Mouse (Mus musculus): ENCODE data around the gene Fyb.
"Not testable (repeated sequence)": the region's sequence is repeated elsewhere in the genome, so short reads cannot be mapped to it uniquely, and the experiment has no call there.

Gene Fyb

DNA sequence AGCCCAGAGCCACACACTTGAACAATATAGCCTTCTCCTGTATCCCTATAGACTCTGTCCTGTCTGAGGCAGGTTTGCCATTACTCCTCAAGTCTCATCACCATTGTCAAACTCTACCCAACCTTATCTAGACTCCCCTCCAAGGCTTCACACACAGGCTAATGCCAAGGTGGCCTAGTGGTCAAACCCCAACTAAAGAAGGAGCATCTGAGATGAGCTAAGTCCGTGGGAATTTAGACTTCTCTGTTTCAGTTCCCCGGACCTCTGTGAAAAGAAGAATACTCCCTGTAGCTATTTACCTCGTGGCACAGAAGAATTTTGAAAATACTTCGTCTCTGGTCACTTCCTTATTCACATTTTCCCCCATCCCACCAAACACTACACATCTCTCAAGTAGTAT is 39.5 kb downstream of the Fyb start:
- no peak for DNase-seq (ENCODE audit: low spot score)

DNA sequence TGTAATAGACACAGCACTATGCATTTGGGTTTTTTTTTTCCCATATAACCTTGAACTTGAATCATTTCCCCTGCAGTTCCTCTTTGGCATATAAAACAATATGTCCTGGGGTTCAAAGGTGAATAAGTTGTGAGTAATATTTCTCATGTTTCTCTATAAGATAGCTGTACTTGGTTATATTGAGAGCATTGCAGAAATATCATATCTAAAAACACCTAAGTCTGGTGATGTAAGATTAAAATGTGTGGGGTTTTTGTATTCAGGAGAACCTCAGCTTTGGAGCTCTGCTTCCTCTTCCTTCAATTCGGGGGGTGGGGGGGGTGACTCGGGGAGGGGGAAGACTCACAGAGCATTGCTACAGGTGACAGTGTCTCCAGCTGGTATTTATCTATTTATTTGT is 40.0 kb downstream of the Fyb start:
- no peak for DNase-seq (ENCODE audit: low spot score)

DNA sequence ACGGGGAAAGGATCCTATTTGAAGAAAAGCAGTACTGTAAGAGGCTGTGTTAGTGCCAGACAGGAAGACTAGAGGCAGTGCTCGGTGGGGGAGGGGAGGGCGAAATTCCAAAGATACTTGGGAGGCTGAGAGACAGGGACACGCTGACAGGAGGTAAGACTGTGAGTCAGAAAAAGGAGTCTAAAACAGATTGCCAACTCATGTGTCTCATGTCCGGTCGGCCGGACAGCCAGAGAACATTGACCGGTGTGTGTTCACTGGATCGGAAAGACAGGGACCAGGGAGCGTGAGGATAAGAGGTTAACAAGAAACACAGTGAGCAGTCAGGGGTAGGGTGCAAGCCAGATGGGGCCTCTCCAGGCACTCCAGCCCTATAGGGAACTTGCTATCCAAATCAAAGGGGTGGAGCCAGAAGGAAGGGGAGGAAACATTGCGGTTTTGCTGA is 42.3 kb downstream of the Fyb start:
- peak; percentile 76 for DNase-seq (ENCODE audit: low spot score)

DNA sequence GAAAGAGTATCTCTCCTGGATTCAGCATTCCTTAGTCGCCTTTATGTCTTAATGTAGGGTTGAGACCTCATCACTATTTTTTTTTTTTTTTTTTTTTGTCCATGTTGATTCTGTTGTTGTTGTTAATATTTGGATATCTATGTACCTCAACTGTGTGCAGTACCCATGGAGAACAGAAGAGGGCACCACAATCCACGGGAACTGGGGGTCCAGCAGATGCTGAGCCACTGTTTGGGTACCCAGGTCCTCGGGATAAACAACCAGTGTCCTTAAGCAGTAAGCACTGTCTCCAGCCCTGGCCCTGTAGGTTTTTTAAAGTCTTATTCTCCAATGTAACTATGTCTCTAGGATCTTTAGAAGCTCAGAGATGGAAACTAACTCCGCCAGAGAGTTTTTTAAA is 43.2 kb downstream of the Fyb start:
- DNase-seq (ENCODE audit: low spot score), result no peak

DNA sequence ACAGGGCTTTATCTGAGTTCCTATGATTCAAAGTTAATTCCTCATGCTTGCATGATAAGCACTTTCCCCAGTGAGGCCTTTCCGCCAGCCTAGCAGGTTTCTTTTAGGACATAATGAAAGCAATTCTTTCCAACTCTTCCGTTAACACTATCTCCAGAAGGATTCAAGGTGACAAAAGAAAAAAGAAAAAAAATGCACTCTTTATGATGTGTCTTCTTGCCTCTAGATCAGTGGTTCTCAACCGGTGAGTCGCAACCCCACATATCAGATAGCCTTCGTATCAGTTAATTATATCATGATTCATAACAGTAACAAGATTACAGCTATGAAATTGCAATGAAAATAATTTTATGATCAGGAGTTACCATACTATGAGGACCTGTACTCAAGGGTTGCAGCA is 45.3 kb downstream of the Fyb start:
- DNase-seq (ENCODE audit: low spot score), result no peak

DNA sequence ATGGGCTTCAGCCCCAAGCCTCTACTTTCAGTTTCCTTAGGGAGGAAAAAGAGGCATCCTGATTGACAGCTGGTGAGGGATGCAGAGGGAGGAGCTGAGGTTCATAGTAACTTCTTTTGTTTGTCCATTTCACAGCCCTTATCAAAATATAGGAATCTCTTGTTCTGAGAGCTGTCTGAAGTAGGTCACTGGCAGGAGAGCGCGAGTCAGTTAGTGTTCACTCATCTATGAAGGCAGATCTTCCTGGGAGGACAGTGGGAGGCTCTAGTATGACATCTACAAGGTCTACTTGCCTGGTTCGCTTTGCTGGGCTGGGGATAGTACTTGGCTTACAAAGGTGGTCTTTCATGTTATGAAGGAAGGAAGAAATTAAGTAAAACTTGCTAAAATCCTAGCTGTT is 46.0 kb downstream of the Fyb start:
- DNase-seq (ENCODE audit: low spot score), result no peak

DNA sequence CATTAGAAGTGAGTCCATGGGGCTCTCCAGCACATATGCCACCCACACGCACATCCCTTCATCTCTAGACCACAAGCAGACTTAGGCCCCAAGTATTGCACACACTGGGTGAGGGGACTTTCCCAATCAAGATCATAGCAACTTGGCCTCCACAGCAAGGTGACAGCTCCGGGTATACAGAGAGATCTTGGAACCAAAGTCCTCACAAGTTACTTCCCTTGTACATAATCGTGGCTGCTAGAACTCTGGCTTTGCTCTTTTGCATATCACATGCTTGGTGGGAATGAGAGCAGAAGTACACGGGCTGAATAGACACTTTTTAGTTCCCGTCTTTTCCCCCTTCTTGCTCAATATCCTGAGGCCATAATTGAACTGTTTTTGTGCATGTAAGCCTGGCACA is 46.4 kb downstream of the Fyb start:
- DNase-seq (ENCODE audit: low spot score), result no peak

DNA sequence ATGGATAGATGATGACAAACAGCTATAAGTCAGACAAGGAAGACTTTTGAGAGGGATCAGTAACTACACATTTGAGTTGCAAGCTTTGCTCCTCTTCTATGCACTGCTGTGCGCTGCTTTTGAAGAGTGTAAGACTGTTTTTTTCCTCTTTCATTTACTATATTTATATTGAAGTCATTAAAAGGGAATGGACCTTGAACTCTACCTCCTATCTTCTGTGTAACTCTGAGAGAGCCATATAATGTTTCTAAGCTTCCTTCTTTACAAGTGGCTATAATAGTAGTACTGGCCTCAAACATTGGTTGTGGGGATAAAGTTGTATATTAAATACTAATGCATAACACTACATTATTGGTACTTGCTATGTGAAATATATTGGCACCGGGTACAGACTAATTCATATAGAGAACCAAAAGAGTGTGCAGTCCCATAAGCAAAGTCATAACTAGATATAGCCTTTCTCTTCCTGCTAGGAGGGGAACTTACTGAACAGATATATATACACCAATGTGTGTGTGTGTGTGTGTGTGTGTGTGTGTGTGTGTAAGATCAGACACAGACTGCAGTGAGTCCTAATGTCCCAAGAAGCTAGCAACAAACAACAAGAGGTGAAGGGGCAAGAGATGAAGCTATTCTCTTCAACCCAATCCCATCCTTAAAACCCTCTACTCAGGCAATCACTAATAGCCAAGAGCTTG is 47.7 kb downstream of the Fyb start:
- no peak for DNase-seq (ENCODE audit: low spot score)

DNA sequence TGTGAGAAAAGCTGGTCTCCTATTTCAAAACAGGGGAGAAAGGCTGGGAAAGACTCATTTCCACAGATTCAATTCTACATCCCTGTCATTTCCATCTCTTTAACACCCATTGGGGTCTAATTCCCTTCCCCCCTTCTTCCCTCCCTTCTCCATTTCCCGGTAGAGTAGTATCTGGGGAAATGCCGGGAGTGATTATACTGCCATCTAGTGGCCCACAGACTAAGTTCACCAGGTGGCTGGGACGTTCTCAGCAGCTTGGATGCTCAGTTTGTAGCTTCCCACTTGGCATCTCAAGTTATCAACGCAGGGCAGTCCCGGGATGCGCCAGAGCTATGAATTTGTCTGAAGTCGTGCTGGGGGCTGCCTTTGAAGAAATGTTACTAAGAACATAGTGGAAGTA is 48.2 kb downstream of the Fyb start:
- DNase-seq (ENCODE audit: low spot score), result peak; percentile 76

DNA sequence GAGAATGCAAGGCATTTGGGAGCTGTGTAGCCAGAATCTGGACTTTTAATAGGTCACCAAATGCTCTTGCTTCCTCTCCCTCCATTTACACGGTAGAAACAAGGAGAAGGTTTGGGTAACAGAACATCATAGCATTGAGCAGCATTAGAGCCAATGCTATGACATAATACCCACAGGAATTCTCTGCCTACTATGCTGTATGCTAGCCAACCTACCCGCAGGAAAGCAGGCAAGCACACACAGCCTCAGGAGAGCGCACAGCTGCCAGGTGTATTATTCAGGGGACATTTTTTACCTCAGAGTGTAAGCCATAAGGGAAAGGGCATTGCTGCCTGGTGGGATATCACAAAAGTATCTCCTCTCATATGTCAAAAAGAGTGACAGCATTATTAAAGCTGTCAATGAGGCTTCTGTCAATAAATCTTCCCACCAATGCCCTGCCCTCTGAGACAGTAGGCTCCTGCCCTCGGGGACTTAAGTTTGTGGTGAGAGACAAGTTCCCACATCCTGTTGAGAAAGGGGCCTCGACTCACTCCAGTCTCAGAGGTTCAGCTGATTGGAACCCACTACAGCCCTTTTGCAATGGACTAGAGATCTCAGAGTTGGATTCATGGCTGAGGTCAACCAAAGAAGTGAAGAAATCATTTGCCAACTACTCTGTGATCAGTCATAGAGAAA is 51.8 kb downstream of the Fyb start:
- DNase-seq (ENCODE audit: low spot score), result peak; percentile 49

DNA sequence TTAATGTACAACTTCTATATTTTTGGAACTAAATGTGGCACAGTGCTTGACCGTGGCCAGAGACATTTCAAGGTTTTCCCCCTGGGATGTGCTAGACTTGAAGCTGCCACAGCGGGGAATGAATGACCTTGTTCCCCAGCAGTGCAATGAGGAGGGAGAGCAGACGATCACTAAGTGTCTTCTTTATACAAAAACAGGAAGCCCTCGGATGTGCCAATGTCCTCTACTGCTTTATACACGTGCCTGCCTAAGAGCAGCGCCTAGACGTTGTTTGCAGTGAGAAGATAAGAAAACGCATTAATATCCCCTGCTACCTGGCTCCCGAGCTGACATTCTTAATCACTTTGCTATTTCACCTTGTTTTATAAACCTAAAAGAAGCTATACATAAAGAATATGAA is 55.3 kb downstream of the Fyb start:
- no peak for DNase-seq (ENCODE audit: low spot score)

DNA sequence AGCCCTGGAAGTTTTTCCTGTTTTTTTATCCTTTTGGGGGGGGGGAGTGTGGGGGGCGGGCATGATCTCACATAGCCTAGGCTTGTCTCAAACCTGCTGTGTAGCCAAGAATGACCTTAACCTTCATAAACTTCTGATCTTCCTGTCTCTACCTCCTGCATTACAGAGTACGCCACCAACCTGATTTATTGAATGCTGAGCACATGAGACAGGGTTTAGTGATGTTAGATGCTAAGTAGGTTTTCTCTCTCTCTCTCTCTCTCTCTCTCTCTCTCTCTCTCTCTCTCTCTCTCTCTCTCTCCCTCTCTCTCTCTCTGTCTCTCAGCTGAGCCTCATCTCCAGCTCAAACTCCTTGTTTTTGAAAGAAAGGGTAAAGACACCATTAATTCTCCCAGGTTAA is 56.0 kb downstream of the Fyb start:
- DNase-seq (ENCODE audit: low spot score), result no peak

DNA sequence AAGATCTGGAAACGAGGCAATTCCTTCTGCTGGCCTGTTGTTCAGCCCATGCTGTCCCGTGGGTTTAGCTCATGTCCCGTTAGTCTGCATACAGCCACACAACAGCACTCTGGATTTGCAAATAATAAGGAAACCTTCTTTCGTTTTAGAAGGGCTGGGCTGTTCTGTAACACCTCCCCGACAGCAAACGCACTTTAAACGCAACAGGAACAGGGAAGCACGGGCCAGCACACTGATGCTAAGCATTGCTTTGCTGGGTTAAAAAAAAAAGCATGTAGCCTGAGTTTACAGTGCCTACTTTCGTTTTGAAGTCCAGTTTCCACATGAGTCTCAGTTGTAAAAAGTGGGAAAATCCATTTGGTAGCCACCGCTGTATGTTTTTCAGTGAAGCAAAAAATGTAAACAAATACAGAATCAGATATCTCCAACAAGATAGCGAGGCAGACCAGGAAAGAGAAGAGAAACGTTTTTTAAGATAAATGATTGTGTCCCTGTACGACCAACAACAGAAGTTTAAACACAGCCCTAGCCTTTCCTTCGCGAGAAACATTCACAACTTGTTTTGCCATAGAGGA is 56.6 kb downstream of the Fyb start:
- no peak for DNase-seq (ENCODE audit: low spot score)

DNA sequence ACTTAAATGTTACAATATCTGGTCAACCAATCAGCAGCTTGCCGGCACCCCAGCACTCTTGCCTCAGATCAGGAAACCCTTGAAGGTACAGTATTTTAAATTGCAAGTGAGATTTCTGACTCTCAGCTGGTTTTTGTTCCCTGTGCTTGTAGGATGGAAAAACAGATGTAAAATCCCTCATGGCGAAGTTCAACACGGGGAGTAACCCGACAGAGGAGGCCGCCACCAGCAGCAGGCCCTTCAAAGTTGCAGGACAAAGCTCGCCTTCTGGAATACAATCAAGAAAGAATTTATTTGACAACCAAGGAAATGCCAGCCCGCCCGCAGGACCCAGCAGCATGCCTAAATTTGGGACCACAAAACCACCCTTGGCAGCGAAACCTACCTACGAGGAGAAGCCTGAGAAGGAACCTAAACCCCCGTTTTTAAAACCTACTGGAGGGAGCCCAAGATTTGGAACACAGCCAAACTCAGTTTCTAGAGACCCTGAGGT is 57.2 kb downstream of the Fyb start:
- no peak for DNase-seq (ENCODE audit: low spot score)

DNA sequence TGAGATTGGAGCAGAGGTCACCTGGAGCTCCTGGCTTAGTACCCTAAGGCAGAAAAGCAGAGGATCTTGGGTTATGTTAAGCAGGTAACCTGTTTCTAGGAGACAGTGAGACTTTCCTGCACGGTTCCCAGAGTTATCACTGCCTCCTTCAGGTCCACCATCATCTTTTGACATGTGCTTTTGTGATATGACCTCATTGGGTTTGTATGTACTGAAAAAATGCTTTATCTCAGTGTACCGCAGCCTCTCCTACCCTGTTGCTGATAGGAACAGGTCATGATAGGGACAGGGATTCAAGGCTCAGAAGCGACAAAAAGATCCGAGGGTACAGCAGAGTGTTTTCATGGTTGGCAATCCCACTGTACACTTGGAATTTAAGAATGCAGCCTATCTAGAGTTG is 62.0 kb downstream of the Fyb start:
- DNase-seq (ENCODE audit: low spot score), result no peak

DNA sequence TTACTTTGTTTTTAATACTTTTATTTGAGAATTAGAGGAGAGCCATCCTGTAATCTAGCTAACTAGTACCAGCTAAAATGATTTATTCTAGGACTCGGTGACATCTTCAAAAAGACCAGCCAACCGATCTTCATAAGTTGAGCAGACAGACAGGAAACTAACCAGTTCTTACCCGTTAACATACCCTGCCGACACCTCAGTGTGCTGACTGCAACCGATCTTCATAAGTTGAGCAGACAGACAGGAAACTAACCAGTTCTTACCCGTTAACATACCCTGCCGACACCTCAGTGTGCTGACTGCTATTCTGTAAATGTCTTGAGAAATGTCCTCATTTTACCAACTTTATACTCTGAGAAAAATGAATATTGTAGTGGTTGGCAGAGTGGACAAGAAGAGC is 63.7 kb downstream of the Fyb start:
- not testable (repeated sequence) for DNase-seq (ENCODE audit: low spot score)

DNA sequence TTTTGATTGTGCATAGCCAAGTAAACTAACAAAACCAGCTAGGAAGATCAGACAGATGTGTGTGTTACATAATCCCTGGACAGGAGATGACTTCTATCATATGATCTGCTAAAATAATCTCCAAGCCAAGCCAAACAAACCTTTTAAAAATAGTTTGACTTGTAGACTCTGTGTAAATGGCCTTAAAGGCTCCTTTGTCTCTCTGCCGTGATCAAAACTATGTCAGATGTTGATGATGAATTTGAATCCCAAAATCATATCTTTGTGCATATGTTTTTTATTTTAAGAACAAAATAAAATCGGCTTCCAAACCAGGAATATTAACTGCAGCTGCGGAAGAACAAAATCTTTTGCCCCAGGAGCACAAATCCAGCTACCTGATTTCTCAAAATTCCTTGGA is 64.9 kb downstream of the Fyb start:
- peak; percentile 32 for DNase-seq (ENCODE audit: low spot score)

DNA sequence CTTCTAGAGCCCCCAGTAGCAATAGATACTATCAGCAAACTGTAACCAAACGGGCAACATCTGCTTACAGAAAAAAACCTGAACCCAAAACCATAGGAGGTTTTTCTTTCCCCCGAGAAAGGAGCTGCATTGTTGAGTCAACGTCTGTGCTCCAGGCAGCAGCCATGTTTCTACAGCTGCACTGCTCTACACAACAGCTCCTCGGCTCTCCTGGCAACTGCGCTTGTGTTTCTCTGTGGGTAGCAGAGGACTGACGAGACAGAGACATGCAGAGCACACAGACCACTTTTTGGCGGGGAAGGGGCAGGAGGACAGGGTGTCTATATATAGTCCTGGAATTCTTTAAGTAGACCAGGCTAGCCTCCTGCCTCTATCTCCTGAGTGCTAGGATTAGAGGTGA is 65.5 kb downstream of the Fyb start:
- DNase-seq (ENCODE audit: low spot score), result no peak

DNA sequence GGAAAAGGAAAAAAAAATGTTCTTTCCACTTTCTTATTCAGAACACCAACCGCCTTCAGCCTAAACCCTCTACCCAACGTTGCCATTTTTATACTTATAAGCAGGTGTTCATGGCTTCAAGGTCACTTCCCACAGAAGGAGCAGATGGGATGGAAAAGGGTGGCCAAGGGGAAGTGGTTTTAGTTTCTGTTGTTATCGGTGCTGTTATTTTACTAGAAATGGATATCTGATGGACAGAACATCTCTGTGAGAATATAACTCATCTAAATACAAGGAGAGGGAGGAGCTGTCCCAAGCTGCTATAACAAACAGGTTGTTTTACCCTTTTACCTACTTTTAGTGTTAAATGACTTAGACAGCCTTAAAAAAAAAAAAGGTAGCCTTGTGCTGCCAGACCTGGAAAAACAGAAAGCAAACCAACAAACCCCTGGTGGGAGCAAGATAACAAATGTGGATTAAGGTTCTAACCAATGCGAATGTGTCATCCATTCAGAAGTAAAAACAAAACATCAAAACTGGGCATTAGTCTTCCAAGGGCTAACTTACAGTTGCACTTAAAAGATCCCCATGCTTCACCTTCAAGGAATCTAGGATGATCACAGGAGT is 68.3 kb downstream of the Fyb start:
- DNase-seq (ENCODE audit: low spot score), result no peak

DNA sequence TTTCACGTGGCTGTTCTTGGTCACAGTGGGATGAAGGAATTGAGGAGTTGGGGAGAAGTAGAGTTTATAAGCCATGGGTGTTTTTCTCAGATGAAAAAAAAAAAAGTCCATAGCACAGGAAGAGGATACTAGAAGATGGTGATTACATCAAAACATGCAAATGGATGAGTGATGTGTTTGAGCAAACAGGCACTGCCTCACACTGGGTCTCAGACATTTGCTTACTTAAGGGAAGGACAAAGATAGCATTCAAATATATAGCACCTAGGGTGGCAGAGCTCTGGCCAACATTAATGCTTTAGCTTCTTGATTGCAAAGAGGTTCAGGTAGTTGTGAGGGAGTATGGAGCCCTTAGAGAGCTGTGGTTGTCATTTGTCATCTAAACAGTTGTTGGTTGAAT is 68.9 kb downstream of the Fyb start:
- DNase-seq (ENCODE audit: low spot score), result no peak

DNA sequence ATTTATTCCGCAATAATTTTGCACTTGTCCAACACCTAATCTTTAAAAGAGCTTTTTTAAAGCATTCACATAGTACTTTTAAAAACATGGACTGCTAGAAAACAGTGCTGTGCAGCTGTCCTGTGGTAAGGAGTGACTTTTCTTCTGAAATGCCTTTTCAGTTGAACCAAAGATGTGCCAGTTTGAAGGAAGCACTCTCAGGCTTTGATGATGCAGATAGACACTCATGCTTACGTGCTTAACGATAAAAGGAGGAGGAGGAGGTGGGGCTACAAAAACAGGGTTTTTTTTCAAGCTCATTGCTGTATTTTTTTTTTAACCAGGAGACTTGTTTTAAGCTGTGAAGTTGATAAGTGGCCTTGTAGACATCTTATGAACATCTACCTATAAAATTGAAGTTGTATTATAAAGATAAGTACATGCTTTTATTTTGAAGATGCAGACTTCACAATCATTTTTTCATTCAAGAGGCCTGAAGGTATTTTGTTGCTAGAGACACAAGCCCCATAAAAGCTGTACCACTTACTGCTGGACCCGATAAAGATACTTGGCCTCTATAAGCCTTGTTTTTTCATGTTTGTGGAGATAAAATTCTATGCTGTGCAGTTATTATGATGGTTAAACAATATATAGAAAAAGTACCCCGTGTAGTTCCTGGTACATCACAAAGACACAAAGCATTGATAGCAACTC is 70.1 kb downstream of the Fyb start:
- DNase-seq (ENCODE audit: low spot score), result no peak

DNA sequence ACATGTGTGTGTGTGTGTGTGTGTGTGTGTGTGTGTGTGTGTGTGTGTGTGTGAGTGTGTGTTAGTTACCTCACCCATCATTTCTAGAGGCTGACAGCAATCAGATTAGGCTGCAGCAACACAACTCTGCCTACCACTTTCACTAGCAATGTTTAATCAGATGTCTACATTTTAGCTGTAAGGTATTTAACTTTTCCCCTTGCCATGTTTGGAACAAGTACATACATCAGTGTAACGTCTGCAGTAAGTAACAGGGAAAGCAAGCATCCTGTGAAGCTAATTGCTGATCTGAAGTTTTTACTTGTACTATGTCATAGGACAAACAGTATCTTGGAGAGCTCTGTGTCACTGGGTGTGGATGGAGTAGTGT is 70.6 kb downstream of the Fyb start:
- DNase-seq (ENCODE audit: low spot score), result no peak

DNA sequence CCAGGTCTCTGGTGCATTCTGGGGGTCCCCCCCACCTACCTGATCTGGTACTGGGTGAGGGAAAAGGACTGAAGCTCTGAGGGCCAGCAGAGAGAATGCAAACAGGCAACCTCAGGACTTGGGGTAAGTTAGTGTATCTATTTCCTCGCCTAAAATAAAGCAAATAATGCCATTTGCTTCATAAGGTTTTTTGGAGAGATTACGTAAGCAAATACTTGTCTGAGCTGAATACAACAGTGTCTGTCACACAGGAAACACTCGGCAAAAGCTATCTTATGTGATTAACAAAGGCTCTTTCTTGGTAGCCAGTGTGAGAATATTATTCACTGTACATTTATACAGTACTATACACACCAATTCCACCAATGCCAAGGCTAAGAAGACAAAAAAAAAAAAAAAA is 76.0 kb downstream of the Fyb start:
- no peak for DNase-seq (ENCODE audit: low spot score)

Data from adipocyte (in vitro differentiated cells).